Mouse (Mus musculus) embryonic facial prominence, embryonic 12.5 days (tissue): ENCODE results near the gene Il18bp. TPM values are rescaled to one million over a fixed set of nuclear protein-coding genes. Genes with fewer than 3 reads are reported as not detected.

ENCODE experiments used
- ATAC-seq: fragments of 200-750 bp; cut with Nextera tagmentation; 2 replicates; pipeline ENCODE4 v1.8.0; 2017; ENCODE audit not compliant: insufficient number of reproducible peaks, insufficient read depth, low FRiP score, low TSS enrichment
- H3K27ac ChIP-seq: fragments of 300-500 bp; sonication (generic); 2 replicates; pipeline ENCODE4 v1.5.1; 2016; ENCODE audit warnings: mild to moderate bottlenecking
- H3K27me3 ChIP-seq: fragments of 300-500 bp; sonication (generic); 2 replicates; pipeline ENCODE4 v1.6.1; 2016; ENCODE audit warnings: mild to moderate bottlenecking, moderate library complexity
- H3K36me3 ChIP-seq: fragments of 300-500 bp; sonication (generic); 2 replicates; pipeline ENCODE4 v1.6.1; 2016; ENCODE audit warnings: mild to moderate bottlenecking
- H3K4me1 ChIP-seq: fragments of 300-500 bp; sonication (generic); 2 replicates; pipeline ENCODE4 v1.6.1; 2016
- H3K4me2 ChIP-seq: fragments of 300-500 bp; sonication (generic); replicated peaks from 2 replicates; pipeline ENCODE4 v1.6.1; 2016; ENCODE audit warnings: mild to moderate bottlenecking, moderate library complexity
- H3K4me3 ChIP-seq: fragments of 300-500 bp; sonication (generic); 2 replicates; pipeline ENCODE4 v1.5.1; 2016; ENCODE audit warnings: mild to moderate bottlenecking
- H3K9ac ChIP-seq: fragments of 300-500 bp; sonication (generic); 2 replicates; pipeline ENCODE4 v1.6.1; 2016; ENCODE audit warnings: mild to moderate bottlenecking, moderate library complexity
- H3K9me3 ChIP-seq: fragments of 300-500 bp; sonication (generic); 2 replicates; pipeline ENCODE4 v1.6.1; 2016; ENCODE audit warnings: mild to moderate bottlenecking, moderate library complexity
- WGBS: fragments of 180-500 bp; shearing (Covaris S2); methylation state at CpG from one replicate; pipeline ENCODE4 v1.1.7; 2016; 5-methylcytosine and 5-hydroxymethylcytosine counted together
- polyA plus RNA-seq: library from polyadenylated mRNA; unstranded; fragments of >200 nt; fragmentation: Nextera tagmentation; extraction: Ambion mirVana; gene quantifications from 2 replicates; pipeline ENCODE4 v1.2.1, GENCODE M21; 2016

Il18bp gene
- polyA plus RNA-seq, 1 experiment from 2014 or later = 3.6 TPM

- Histone ChIP-seq H3K27ac (no peak overlapping the region), H3K4me2 (no peak overlapping the region), H3K27me3 (no peaks in the 10 kb centered on the region), H3K4me3 (no peak overlapping the region), H3K9ac (no peak overlapping the region), H3K4me1 (no peaks in the 10 kb centered on the region), H3K36me3 (peaks cover 90% of the 10 kb centered on the region), H3K9me3 (no peaks in the 10 kb centered on the region)
- 90% methylated on average over 8 of the region's 8 CpGs for WGBS
- ATAC-seq = no peak
Measured at GRCm38 (mm10) chr7:102000296-102000695, 18.2 kb downstream of the Il18bp start.

- Histone ChIP-seq H3K4me2 (no peak overlapping the region), H3K36me3 (peaks cover 91% of the 10 kb centered on the region), H3K4me1 (no peaks in the 10 kb centered on the region), H3K9ac (no peak overlapping the region), H3K4me3 (no peak overlapping the region), H3K27me3 (no peaks in the 10 kb centered on the region), H3K27ac (no peak overlapping the region), H3K9me3 (no peaks in the 10 kb centered on the region)
- 95% methylated on average over 15 of the region's 15 CpGs for WGBS
- no peak for ATAC-seq
Measured at GRCm38 (mm10) chr7:101999461-102000151, 18.9 kb downstream of the Il18bp start.

GRCm38 (mm10) chr7:101998194-101998927 is 20.1 kb downstream of the Il18bp start:
- no peak overlapping the region for H3K4me2 ChIP-seq
- ATAC-seq = no peak
- H3K27ac ChIP-seq = no peak overlapping the region
- peaks cover 94% of the 10 kb centered on the region for H3K36me3 ChIP-seq
- no peaks in the 10 kb centered on the region for H3K9me3 ChIP-seq
- H3K4me1 ChIP-seq = no peaks in the 10 kb centered on the region
- H3K27me3 ChIP-seq = no peaks in the 10 kb centered on the region
- H3K9ac ChIP-seq = no peak overlapping the region
- no peak overlapping the region for H3K4me3 ChIP-seq
- 67% methylated on average over 14 of the region's 14 CpGs for WGBS

- 93% methylated on average over 3 of the region's 3 CpGs for WGBS
Measured at GRCm38 (mm10) chr7:101994241-101994640, 24.2 kb downstream of the Il18bp start.

GRCm38 (mm10) chr7:101985081-101985480 is 33.4 kb downstream of the Il18bp start:
- no peaks in the 10 kb centered on the region for H3K27me3 ChIP-seq
- H3K9me3 ChIP-seq = no peaks in the 10 kb centered on the region
- 81% methylated on average over 3 of the region's 3 CpGs for WGBS
- H3K9ac ChIP-seq = no peak overlapping the region
- no peak for ATAC-seq
- H3K4me3 ChIP-seq = no peak overlapping the region
- H3K4me1 ChIP-seq = no peaks in the 10 kb centered on the region
- no peak overlapping the region for H3K27ac ChIP-seq
- peaks cover 67% of the 10 kb centered on the region for H3K36me3 ChIP-seq
- H3K4me2 ChIP-seq = no peak overlapping the region

More at GRCm38 (mm10) chr7:101994241-101994640, 24.2 kb downstream of the Il18bp start:
- Histone ChIP-seq H3K4me2 (no peak overlapping the region), H3K36me3 (peaks cover 91% of the 10 kb centered on the region), H3K27me3 (no peaks in the 10 kb centered on the region), H3K9me3 (no peaks in the 10 kb centered on the region), H3K4me1 (no peaks in the 10 kb centered on the region), H3K9ac (no peak overlapping the region), H3K4me3 (no peak overlapping the region), H3K27ac (no peak overlapping the region)
- ATAC-seq = no peak

GRCm38 (mm10) chr7:101982735-101983134 is 35.8 kb downstream of the Il18bp start:
- no peaks in the 10 kb centered on the region for H3K4me1 ChIP-seq
- WGBS = 92% methylated on average over 1 of the region's 1 CpGs
- no peak overlapping the region for H3K4me2 ChIP-seq
- ATAC-seq = no peak; the same call in 1 of the 2 replicates
- no peak overlapping the region for H3K9ac ChIP-seq
- no peak overlapping the region for H3K27ac ChIP-seq
- peaks cover 45% of the 10 kb centered on the region for H3K36me3 ChIP-seq
- H3K27me3 ChIP-seq = no peaks in the 10 kb centered on the region
- H3K9me3 ChIP-seq = no peaks in the 10 kb centered on the region
- no peak overlapping the region for H3K4me3 ChIP-seq

DNA sequence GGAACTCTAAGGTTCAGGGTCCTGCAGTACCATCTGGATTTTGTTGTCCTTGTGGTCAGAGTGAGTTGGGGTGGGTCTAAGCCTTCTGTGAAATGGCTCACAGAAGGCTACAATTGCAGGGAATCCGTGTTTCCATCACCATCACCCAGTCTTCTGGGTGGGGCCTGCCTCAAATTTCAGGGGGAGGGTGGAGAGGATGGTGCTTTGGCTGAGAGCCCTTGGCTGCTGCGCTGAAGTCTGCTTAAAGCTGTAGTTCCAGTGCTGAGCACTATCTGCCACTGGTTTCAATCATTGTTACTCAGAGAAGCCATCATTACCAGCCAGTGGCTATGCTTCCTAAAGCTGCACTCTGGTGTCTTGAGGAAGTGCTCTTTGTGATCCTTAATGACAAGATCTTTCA is 44.0 kb downstream of the Il18bp start:
- Histone ChIP-seq H3K9ac (no peak overlapping the region), H3K36me3 (peaks cover 10% of the 10 kb centered on the region; the same call in 1 of the 2 replicates), H3K4me3 (no peak overlapping the region), H3K27ac (peak overlapping the region; percentile 86), H3K9me3 (no peaks in the 10 kb centered on the region), H3K4me1 (peaks cover 41% of the 10 kb centered on the region), H3K27me3 (no peaks in the 10 kb centered on the region), H3K4me2 (peak overlapping the region; percentile 28)
- WGBS = 25% methylated on average over 2 of the region's 2 CpGs
- ATAC-seq = no peak

DNA sequence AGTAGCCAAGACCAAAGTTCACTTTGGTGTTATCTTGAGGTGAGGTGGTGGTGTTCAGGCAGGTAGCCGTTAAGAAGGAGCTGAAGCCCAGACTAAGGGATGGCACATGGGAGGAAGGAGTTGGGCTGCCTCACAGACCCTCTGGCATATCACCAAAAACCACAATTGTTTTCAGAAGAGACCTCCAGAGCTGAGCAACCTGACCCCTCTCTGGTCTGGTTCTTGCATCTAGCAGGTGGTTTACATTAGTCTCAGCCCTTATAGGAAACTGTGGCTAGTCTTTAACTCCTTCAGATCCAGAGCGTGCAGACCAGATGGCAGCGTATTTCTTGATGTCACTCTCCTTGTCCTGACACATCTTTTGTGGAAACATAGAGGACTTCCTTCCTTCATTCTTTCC is 44.8 kb downstream of the Il18bp start:
- H3K36me3 ChIP-seq = peaks cover 10% of the 10 kb centered on the region; the same call in 1 of the 2 replicates
- H3K27ac ChIP-seq = peak overlapping the region; percentile 86
- 32% methylated on average over 3 of the region's 3 CpGs for WGBS
- H3K27me3 ChIP-seq = no peaks in the 10 kb centered on the region
- H3K4me2 ChIP-seq = peak overlapping the region; percentile 28
- H3K4me1 ChIP-seq = peaks cover 46% of the 10 kb centered on the region
- no peak overlapping the region for H3K9ac ChIP-seq
- ATAC-seq = no peak
- no peaks in the 10 kb centered on the region for H3K9me3 ChIP-seq
- H3K4me3 ChIP-seq = 0 out of 2 replicates have a peak overlapping the region, but pooled peaks have one; percentile 13

GRCm38 (mm10) chr7:101971721-101972120 is 46.8 kb downstream of the Il18bp start:
- WGBS = 44% methylated on average over 2 of the region's 2 CpGs
- Histone ChIP-seq H3K27me3 (no peaks in the 10 kb centered on the region), H3K4me2 (peak overlapping the region; percentile 82), H3K4me1 (peaks cover 47% of the 10 kb centered on the region), H3K36me3 (no peaks in the 10 kb centered on the region), H3K9me3 (no peaks in the 10 kb centered on the region), H3K4me3 (peak overlapping the region; percentile 78), H3K9ac (peak overlapping the region; percentile 89), H3K27ac (peak overlapping the region; percentile 100)
- ATAC-seq = no peak

GRCm38 (mm10) chr7:101970821-101971461 is 47.5 kb downstream of the Il18bp start:
- 1% methylated on average over 19 of the region's 19 CpGs for WGBS
- Histone ChIP-seq H3K4me3 (peak overlapping the region; percentile 78), H3K27ac (peak overlapping the region; percentile 100), H3K4me2 (peak overlapping the region; percentile 82), H3K27me3 (no peaks in the 10 kb centered on the region), H3K4me1 (peaks cover 47% of the 10 kb centered on the region), H3K36me3 (no peaks in the 10 kb centered on the region), H3K9me3 (no peaks in the 10 kb centered on the region), H3K9ac (peak overlapping the region; percentile 89)
- ATAC-seq = peak; percentile 54

GRCm38 (mm10) chr7:101970429-101970775 is 48.1 kb downstream of the Il18bp start:
- Histone ChIP-seq H3K4me2 (peak overlapping the region; percentile 82), H3K9me3 (no peaks in the 10 kb centered on the region), H3K4me3 (peak overlapping the region; percentile 78), H3K4me1 (peaks cover 47% of the 10 kb centered on the region), H3K9ac (peak overlapping the region; percentile 89), H3K27ac (peak overlapping the region; percentile 100), H3K36me3 (no peaks in the 10 kb centered on the region), H3K27me3 (no peaks in the 10 kb centered on the region)
- ATAC-seq = peak; percentile 78
- WGBS = 0% methylated on average over 10 of the region's 17 CpGs
